19 mouse cellular contexts compared by ENCODE assay signal in genomic region chr8:108068195-108068594, GRCm38 (mm10).
DNase-seq lines count a peak whose midpoint lies in the region; ATAC-seq and TF ChIP-seq lines count a peak whose summit lies in the region.
"Had no signal": no experiment of that assay in that cellular context is flagged by ENCODE, and none has a peak within 500 bp of the region (broad histone marks: within the 10 kb centered on the region; RNA-seq: fewer than 3 reads in every experiment).

No protein-coding gene starts in this region.

- 49% methylated on average over 8 of the region's 8 CpGs for WGBS in hindbrain, embryonic 10.5 days
- 57% methylated on average over 8 of the region's 8 CpGs for WGBS in hindbrain, postnatal 0 days
- 39% methylated on average over 8 of the region's 8 CpGs for WGBS in midbrain, embryonic 14.5 days
- 36% methylated on average over 8 of the region's 8 CpGs for WGBS in midbrain, embryonic 15.5 days
- 10% methylated on average over 8 of the region's 8 CpGs for WGBS in embryonic facial prominence, embryonic 14.5 days

- H3K27me3 ChIP-seq in hindbrain, embryonic 10.5 days (ENCODE audit: insufficient read depth, poor library complexity, severe bottlenecking): no peaks in the 10 kb centered on the region
- no peaks in the 10 kb centered on the region for H3K27me3 ChIP-seq in hindbrain, postnatal 0 days (ENCODE audit: insufficient read depth, low read length)
- H3K27me3 ChIP-seq in midbrain, embryonic 14.5 days (ENCODE audit: control insufficient read depth, insufficient read depth, low read length): no peaks in the 10 kb centered on the region
- H3K27me3 ChIP-seq in midbrain, embryonic 15.5 days (replicated peaks): no peaks in the 10 kb centered on the region
- H3K27me3 ChIP-seq in embryonic facial prominence, embryonic 14.5 days (replicated peaks; ENCODE audit: control insufficient read depth, insufficient read depth, low read length): no peaks in the 10 kb centered on the region
- H3K27me3 ChIP-seq: stomach, embryonic 15.5 days had no signal

- H3K9ac ChIP-seq in hindbrain, postnatal 0 days (replicated peaks; ENCODE audit: low read length): no peak overlapping the region
- H3K9ac ChIP-seq in midbrain, embryonic 14.5 days (replicated peaks; ENCODE audit: low read length): no peak overlapping the region
- no peak overlapping the region for H3K9ac ChIP-seq in midbrain, embryonic 15.5 days
- H3K9ac ChIP-seq in embryonic facial prominence, embryonic 14.5 days (ENCODE audit: low read depth, low read length): peak overlapping the region; percentile 19; the same call in 1 of the 2 replicates
- H3K9ac ChIP-seq: stomach, embryonic 15.5 days had no signal

- H3K4me2 ChIP-seq in hindbrain, postnatal 0 days (ENCODE audit: low read depth, low read length): no peak overlapping the region
- H3K4me2 ChIP-seq in midbrain, embryonic 14.5 days (ENCODE audit: low read length): no peak overlapping the region
- no peak overlapping the region for H3K4me2 ChIP-seq in midbrain, embryonic 15.5 days
- peak overlapping the region; percentile 42 for H3K4me2 ChIP-seq in embryonic facial prominence, embryonic 14.5 days (ENCODE audit: low read depth, low read length)
- H3K4me2 ChIP-seq: stomach, embryonic 15.5 days had no signal

- TF ChIP-seq CTCF in hindbrain, postnatal 0 days (IDR thresholded peaks at IDR 0.05; ENCODE audit: low read depth): no peak

- no peak overlapping the region for H3K4me3 ChIP-seq in hindbrain, embryonic 10.5 days
- H3K4me3 ChIP-seq in hindbrain, postnatal 0 days (ENCODE audit: low read length): no peak overlapping the region
- no peak overlapping the region for H3K4me3 ChIP-seq in midbrain, embryonic 14.5 days (replicated peaks; ENCODE audit: low read depth, low read length)
- H3K4me3 ChIP-seq in midbrain, embryonic 15.5 days: no peak overlapping the region
- no peak overlapping the region for H3K4me3 ChIP-seq in embryonic facial prominence, embryonic 14.5 days (ENCODE audit: low read depth, low read length)
- H3K4me3 ChIP-seq: stomach, embryonic 15.5 days had no signal

- no peaks in the 10 kb centered on the region for H3K36me3 ChIP-seq in hindbrain, embryonic 10.5 days
- no peaks in the 10 kb centered on the region for H3K36me3 ChIP-seq in hindbrain, postnatal 0 days (ENCODE audit: insufficient read depth, low read length)
- H3K36me3 ChIP-seq in midbrain, embryonic 14.5 days (ENCODE audit: control insufficient read depth, insufficient read depth, low read length): no peaks in the 10 kb centered on the region
- H3K36me3 ChIP-seq in midbrain, embryonic 15.5 days (replicated peaks): no peaks in the 10 kb centered on the region
- no peaks in the 10 kb centered on the region for H3K36me3 ChIP-seq in embryonic facial prominence, embryonic 14.5 days (ENCODE audit: control insufficient read depth, insufficient read depth, low read length)
- H3K36me3 ChIP-seq: stomach, embryonic 15.5 days had no signal

- DNase-seq in hindbrain, embryonic 10.5 days (ENCODE audit: low spot score): peak; percentile 32
- no peak for DNase-seq in hindbrain, postnatal 0 days (ENCODE audit: low spot score)
- DNase-seq in midbrain, embryonic 14.5 days: peak; percentile 32
- peak; percentile 74 for DNase-seq in embryonic facial prominence, embryonic 14.5 days (ENCODE audit: low spot score)
- DNase-seq in mesoderm, embryonic 11.5 days (ENCODE audit: low read depth, low spot score): peak; percentile 62
- DNase-seq in adrenal gland, postnatal 10 days: no peak
- DNase-seq: adrenal gland, postnatal 25 days; cerebellum, adult 9-10 months; heart, adult 18-20 months; heart, postnatal 4 days; kidney, postnatal 4 days; lung, adult 2 months; spleen, adult 18-20 months; thymus, adult 2 months had no signal

- no peaks in the 10 kb centered on the region for H3K9me3 ChIP-seq in hindbrain, embryonic 10.5 days
- H3K9me3 ChIP-seq in hindbrain, postnatal 0 days (ENCODE audit: low read length): no peaks in the 10 kb centered on the region
- no peaks in the 10 kb centered on the region for H3K9me3 ChIP-seq in midbrain, embryonic 14.5 days (ENCODE audit: control insufficient read depth, low read length)
- H3K9me3 ChIP-seq in midbrain, embryonic 15.5 days: no peaks in the 10 kb centered on the region
- H3K9me3 ChIP-seq in embryonic facial prominence, embryonic 14.5 days (ENCODE audit: control insufficient read depth, low read length): no peaks in the 10 kb centered on the region
- H3K9me3 ChIP-seq: stomach, embryonic 15.5 days had no signal

- no peak for ATAC-seq in hindbrain, postnatal 0 days
- no peak for ATAC-seq in midbrain, embryonic 14.5 days (ENCODE audit: low FRiP score, low TSS enrichment)
- no peak for ATAC-seq in midbrain, embryonic 15.5 days (replicated peaks)
- peak; percentile 53; the same call in 1 of the 2 replicates for ATAC-seq in embryonic facial prominence, embryonic 14.5 days (ENCODE audit: low read depth)
- no peak for ATAC-seq in CD4-positive, CD25-positive, alpha-beta regulatory T cell, adult 4 months
- ATAC-seq: midbrain, embryonic 16.5 days had no signal

- H3K4me1 ChIP-seq in hindbrain, embryonic 10.5 days (replicated peaks): peaks cover 12% of the 10 kb centered on the region
- H3K4me1 ChIP-seq in hindbrain, postnatal 0 days (ENCODE audit: insufficient read depth, low read length): no peaks in the 10 kb centered on the region
- peaks cover 10% of the 10 kb centered on the region for H3K4me1 ChIP-seq in midbrain, embryonic 14.5 days (ENCODE audit: control insufficient read depth, insufficient read depth, low read length)
- peaks cover 14% of the 10 kb centered on the region for H3K4me1 ChIP-seq in midbrain, embryonic 15.5 days
- H3K4me1 ChIP-seq in embryonic facial prominence, embryonic 14.5 days (ENCODE audit: control insufficient read depth, insufficient read depth, low read length): peaks cover 19% of the 10 kb centered on the region
- H3K4me1 ChIP-seq: stomach, embryonic 15.5 days had no signal

- 0 out of 2 replicates have a peak overlapping the region, but pooled peaks have one; percentile 0 for H3K27ac ChIP-seq in hindbrain, embryonic 10.5 days
- no peak overlapping the region for H3K27ac ChIP-seq in hindbrain, postnatal 0 days
- H3K27ac ChIP-seq in midbrain, embryonic 14.5 days (replicated peaks; ENCODE audit: low read depth, low read length): no peak overlapping the region
- H3K27ac ChIP-seq in midbrain, embryonic 15.5 days: no peak overlapping the region
- H3K27ac ChIP-seq in embryonic facial prominence, embryonic 14.5 days (replicated peaks; ENCODE audit: low read depth, low read length): no peak overlapping the region
- H3K27ac ChIP-seq: macrophage; stomach, embryonic 15.5 days had no signal

Comparison
In these comparisons a context has a peak if more than half of its experiments do, and no peak if none do; other contexts are left out.
1. DNase-seq: peak in hindbrain, embryonic 10.5 days (single experiment), midbrain, embryonic 14.5 days (single experiment), embryonic facial prominence, embryonic 14.5 days (single experiment) and mesoderm, embryonic 11.5 days (single experiment); none in hindbrain, postnatal 0 days (single experiment) and adrenal gland, postnatal 10 days (single experiment).